Mouse (Mus musculus): ENCODE measurements around the gene Sprr2b. TPM values are rescaled to one million over a fixed set of nuclear protein-coding genes. Genes with fewer than 3 reads are reported as not detected.
"Not testable (repeated sequence)": the region's sequence is repeated elsewhere in the genome, so short reads cannot be mapped to it uniquely, and the experiment has no call there.

Sprr2b gene
- total RNA-seq (2021) = not detected

- intact Hi-C loops (cut with DNase I) = no loop called here
- no peak for DNase-seq
Observed at GRCm38 (mm10) chr3:92316320-92316719, at the start of gene Sprr2b. Sprr2b (plus strand) TSS chr3:92316620.

GRCm38 (mm10) chr3:92271414-92271985 is 44.9 kb upstream of the Sprr2b start:
- DNase-seq; intact Hi-C loops (cut with DNase I): not testable (repeated sequence)

GRCm38 (mm10) chr3:92273504-92273903 is 42.9 kb upstream of the Sprr2b start:
- intact Hi-C loops (cut with DNase I); DNase-seq: not testable (repeated sequence)

- DNase-seq; intact Hi-C loops (cut with DNase I): not testable (repeated sequence)
Observed at GRCm38 (mm10) chr3:92274018-92274417, 42.4 kb upstream of the Sprr2b start.

DNA sequence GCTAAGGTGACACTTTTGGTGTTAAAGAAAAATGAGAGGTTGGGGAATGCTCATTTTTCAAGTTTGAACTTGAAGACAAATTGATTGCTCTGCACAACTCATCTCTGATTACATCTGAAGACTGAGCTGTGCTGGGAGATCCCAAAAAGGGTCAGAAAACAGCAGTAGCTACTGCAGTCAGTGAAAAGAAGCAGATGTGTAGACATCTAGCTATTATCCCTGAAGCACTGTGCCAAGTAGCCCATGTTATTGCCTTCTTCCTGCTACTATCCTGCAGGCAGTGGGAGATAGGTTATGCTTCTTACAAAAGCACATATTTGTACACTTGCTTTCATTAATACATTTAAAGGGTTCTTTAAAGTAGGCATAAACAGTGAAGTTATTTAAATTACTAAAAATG is 36.8 kb upstream of the Sprr2b start:
- DNase-seq; intact Hi-C loops (cut with DNase I): not testable (repeated sequence)

GRCm38 (mm10) chr3:92280963-92281606 is 35.3 kb upstream of the Sprr2b start:
- DNase-seq; intact Hi-C loops (cut with DNase I): not testable (repeated sequence)

DNA sequence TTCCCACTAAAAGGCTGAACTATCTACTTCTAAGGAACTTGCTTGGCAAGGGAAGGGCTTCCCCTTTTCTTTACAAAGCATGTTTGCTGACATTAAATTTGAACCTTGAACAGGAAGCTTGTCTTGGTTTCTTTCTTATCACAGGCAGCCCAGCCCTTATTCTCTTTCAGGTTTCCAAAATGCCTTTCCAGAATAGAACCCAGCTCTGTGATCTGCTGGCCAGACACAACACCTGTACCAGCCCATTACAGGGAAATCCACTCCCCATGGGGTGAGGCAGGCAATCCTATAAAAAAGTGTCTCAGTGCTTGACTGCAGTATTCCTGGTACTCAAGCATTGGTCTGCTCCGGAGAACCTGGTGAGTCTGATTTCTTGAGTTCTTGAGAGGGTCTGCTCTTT is 31.3 kb upstream of the Sprr2b start, which contains the start of gene Sprr2a3:
Gene Sprr2a3, plus strand, starts transcription at position 317 of the 400 bp plus-strand sequence.
- intact Hi-C loops (cut with DNase I); DNase-seq: not testable (repeated sequence)

DNA sequence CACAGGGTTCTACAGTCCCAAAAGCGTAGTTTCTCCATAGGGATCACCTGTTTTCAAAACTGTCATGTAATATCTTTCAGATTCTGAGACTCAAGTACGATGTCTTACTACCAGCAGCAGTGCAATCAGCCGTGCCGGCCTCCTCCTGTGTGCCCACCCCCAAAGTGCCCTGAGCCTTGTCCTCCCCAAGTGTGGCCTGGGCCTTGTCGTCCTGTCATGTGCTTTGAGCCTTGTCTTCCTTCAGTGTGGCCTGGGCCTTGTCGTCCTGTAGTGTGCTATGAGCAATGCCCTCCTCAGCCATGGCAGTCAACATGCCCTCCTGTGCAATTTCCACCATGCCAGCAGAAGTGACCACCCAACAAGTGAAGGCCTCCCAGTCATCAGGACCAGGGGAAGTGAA is 27.9 kb upstream of the Sprr2b start:
- DNase-seq; intact Hi-C loops (cut with DNase I): not testable (repeated sequence)

- intact Hi-C loops (cut with DNase I) = no loop called here
- DNase-seq = no peak
Observed at GRCm38 (mm10) chr3:92307406-92307805, 9.0 kb upstream of the Sprr2b start.

- DNase-seq = no peak
- intact Hi-C loops (cut with DNase I) = no loop called here
Observed at GRCm38 (mm10) chr3:92317384-92317783, 964 bp downstream of the Sprr2b start.

DNA sequence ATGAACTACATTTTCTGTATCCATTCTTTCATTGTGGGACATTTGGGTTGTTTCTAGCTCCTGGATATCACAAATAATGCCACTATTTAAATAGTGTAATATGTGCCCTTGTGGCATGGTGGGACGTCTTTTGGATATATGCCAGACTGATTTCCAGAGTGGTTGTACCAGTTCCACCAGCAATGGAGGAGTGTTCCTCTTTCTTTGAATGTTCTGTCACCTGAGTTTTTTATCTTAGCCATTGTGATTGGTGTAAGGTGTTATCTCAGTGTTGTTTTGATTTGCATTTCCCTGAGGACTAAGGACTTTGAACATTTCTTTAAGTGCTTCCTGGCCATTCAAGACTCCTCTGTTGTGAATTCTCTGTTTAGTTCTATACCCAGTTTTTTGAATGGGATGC is 19.9 kb downstream of the Sprr2b start:
- intact Hi-C loops (cut with DNase I) = no loop called here
- no peak for DNase-seq

DNA sequence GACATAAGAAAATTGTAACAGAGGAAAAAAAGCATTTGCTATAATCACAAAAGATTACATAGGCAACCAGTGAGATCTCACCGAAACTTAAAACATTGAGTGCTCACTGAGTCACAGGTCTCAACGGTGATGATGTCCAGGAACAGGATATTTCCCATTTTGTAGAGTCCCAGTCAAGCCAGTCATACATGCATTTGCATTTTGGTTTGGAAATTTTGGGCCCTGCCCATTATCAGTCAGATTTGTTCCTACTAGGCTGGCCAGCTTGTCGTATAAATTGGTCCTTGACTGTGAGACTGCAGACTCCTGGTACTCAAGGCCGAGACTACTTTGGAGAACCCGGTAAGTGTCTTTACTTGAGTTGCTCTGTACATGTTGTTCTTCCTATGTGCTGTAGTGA is 22.4 kb downstream of the Sprr2b start, which contains the start of gene Sprr2d:
Gene Sprr2d, plus strand, starts transcription at position 301 of the 400 bp plus-strand sequence.
- intact Hi-C loops (cut with DNase I) = no loop called here
- DNase-seq = no peak

DNA sequence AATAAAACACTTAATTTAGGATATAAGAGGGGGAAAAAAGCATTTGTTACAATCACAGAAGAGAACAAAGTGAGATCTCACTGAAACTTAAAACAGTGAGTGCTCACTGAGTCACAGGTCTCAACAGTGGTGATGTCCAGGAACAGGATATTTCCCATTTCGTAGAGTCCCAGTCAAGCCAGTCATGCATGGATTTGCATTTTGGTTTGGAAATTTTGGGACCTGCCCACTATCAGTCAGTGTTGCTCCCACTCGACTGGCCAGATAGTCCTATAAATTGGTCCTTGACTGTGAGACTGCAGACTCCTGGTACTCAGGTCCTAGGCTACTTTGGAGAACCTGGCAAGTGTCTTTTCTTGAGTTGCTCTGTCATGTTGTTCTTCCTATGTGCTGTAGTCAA is 35.4 kb downstream of the Sprr2b start, which contains the start of gene Sprr2e:
Gene Sprr2e, plus strand, starts transcription at position 301 of the 400 bp plus-strand sequence.
- no peak for DNase-seq
- intact Hi-C loops (cut with DNase I) = no loop called here

DNA sequence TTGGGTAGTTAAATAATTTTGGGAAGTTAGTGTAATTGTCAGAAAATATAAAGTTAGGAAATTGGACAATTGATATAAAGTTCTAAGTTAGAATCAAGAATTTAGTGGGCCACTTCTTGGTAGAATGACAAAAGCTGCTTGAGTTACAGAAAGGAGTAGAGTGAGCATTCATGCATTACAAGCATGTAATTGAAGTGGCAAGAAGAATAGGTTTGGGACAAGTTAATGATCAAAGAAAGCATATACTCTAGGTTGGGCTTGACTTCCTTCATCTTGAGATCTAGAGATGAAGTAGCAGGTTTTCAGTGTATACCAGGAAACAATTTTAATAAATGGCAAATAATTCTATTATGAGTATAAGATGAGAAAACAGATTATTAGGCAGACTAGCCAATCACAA is 45.2 kb downstream of the Sprr2b start:
- no peak for DNase-seq
- intact Hi-C loops (cut with DNase I) = no loop called here

- DNase-seq = no peak
- intact Hi-C loops (cut with DNase I) = no loop called here
Observed at GRCm38 (mm10) chr3:92364887-92365286, 48.5 kb downstream of the Sprr2b start, which contains the start of gene Sprr2f. Sprr2f (plus strand) TSS chr3:92365187.

Other genes with a start within 250 kb of the Sprr2b start
- not detected for gene Lor, start 233.5 kb upstream of the Sprr2b start, total RNA-seq (2021)
- gene Prr9, start 192.7 kb upstream of the Sprr2b start, total RNA-seq (2021) = not detected
- gene Lelp1, start 173.9 kb upstream of the Sprr2b start, total RNA-seq (2021) = not detected
- gene Sprr2a1, start 100.8 kb upstream of the Sprr2b start, total RNA-seq (2021) = not detected
- gene Sprr2a2, start 100.7 kb upstream of the Sprr2b start, total RNA-seq (2021) = under 1 TPM; 0.38 to 0.58 TPM
- gene Sprr2a3, start 31.2 kb upstream of the Sprr2b start, total RNA-seq (2021) = not detected
- not detected for gene Sprr2d, start 22.5 kb downstream of the Sprr2b start, total RNA-seq (2021)
- gene Sprr2e, start 35.5 kb downstream of the Sprr2b start, total RNA-seq (2021) = not detected
- not detected for gene Sprr2f, start 48.6 kb downstream of the Sprr2b start, total RNA-seq (2021)
- gene Sprr2h, start 69.1 kb downstream of the Sprr2b start, total RNA-seq (2021) = not detected
- gene Sprr2i, start 91.4 kb downstream of the Sprr2b start, total RNA-seq (2021) = not detected
- gene Sprr2j-ps, start 101.5 kb downstream of the Sprr2b start, total RNA-seq (2021) = not detected
- 1 to 10 TPM; 1.2 to 3.3 TPM for gene Gm9774, start 112.8 kb downstream of the Sprr2b start, total RNA-seq (2021)
- gene Sprr2k, start 116.0 kb downstream of the Sprr2b start, total RNA-seq (2021) = not detected
- not detected for gene Sprr1b, start 122.2 kb downstream of the Sprr2b start, total RNA-seq (2021)
- gene Sprr3, start 142.1 kb downstream of the Sprr2b start, total RNA-seq (2021) = not detected
- gene Sprr1a, start 169.3 kb downstream of the Sprr2b start, total RNA-seq (2021) = not detected
- gene Sprr4, start 183.9 kb downstream of the Sprr2b start, total RNA-seq (2021) = not detected
- not detected for gene 2310046K23Rik, start 217.9 kb downstream of the Sprr2b start, total RNA-seq (2021)